Comparison of ENCODE assay signal across 13 mouse cellular contexts in the genomic region with DNA sequence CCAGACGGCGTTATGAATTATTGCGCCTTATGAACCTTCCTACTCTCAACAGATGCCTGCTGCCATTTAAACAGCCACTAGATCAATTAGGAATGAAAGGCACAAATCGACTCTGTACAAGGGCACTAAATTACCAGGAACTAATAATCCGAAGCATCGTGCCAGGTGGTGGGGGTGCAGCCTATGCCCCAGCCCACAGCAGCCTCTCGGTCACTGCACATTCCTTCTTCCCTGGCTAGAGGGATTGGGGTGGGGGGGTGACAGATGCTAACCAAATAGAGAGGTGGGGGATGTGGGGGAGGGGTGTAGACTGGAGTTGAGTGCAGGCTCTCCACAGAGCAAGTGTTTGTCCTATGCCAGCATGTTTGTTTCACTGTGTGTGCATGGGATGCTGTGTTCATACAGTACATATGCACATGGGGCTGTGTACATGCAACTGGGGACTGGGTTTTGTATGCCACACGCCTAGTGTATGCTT.
DNase-seq lines count a peak whose midpoint lies in the region; ATAC-seq and TF ChIP-seq lines count a peak whose summit lies in the region.
"Had no signal": no experiment of that assay in that cellular context is flagged by ENCODE, and none has a peak within 500 bp of the region (broad histone marks: within the 10 kb centered on the region; RNA-seq: fewer than 3 reads in every experiment).

No protein-coding gene starts in this region.

- H3K27ac ChIP-seq in hindbrain, embryonic 11.5 days (ENCODE audit: low read depth, low read length) = peak overlapping the region; percentile 1; the same call in 1 of the 2 replicates
- peak overlapping the region; percentile 64 for H3K27ac ChIP-seq in midbrain, embryonic 10.5 days (replicated peaks)
- no peak overlapping the region for H3K27ac ChIP-seq in liver, embryonic 11.5 days (ENCODE audit: low read depth, low read length)
- H3K27ac ChIP-seq: gastrocnemius, adult 2 months; heart, embryonic 15.5 days had no signal

- H3K4me3 ChIP-seq in hindbrain, embryonic 11.5 days (ENCODE audit: low read depth, low read length) = no peak overlapping the region
- H3K4me3 ChIP-seq in midbrain, embryonic 10.5 days = no peak overlapping the region
- H3K4me3 ChIP-seq in liver, embryonic 11.5 days (ENCODE audit: low read depth, low read length) = no peak overlapping the region
- H3K4me3 ChIP-seq: gastrocnemius, adult 2 months; heart, embryonic 15.5 days had no signal

- 63% methylated on average over 8 of the region's 8 CpGs for WGBS in hindbrain, embryonic 11.5 days
- 76% methylated on average over 8 of the region's 8 CpGs for WGBS in midbrain, embryonic 10.5 days
- 66% methylated on average over 8 of the region's 8 CpGs for WGBS in liver, embryonic 11.5 days

- no peaks in the 10 kb centered on the region for H3K9me3 ChIP-seq in hindbrain, embryonic 11.5 days (ENCODE audit: control insufficient read depth, low read length)
- no peaks in the 10 kb centered on the region for H3K9me3 ChIP-seq in midbrain, embryonic 10.5 days (replicated peaks)
- H3K9me3 ChIP-seq in liver, embryonic 11.5 days (ENCODE audit: control insufficient read depth, low read length) = no peaks in the 10 kb centered on the region
- H3K9me3 ChIP-seq: heart, embryonic 15.5 days had no signal

- TF ChIP-seq POLR2A in brain, embryonic 14.5 days (IDR thresholded peaks at IDR 0.05; ENCODE audit: borderline replicate concordance, extremely low read depth, insufficient read depth, insufficient read length, poor library complexity, severe bottlenecking) = no peak

- DNase-seq in brain, embryonic 14.5 days (ENCODE audit: low read depth) = peak; percentile 59
- peak; percentile 40 for DNase-seq in embryo, embryonic 11.5 days (ENCODE audit: low read depth, low spot score)
- no peak for DNase-seq in hindbrain, embryonic 11.5 days (ENCODE audit: low spot score)
- DNase-seq in midbrain, embryonic 10.5 days (ENCODE audit: low spot score) = no peak
- no peak for DNase-seq in adipocyte (ENCODE audit: low spot score)
- no peak for DNase-seq in liver, embryonic 11.5 days (ENCODE audit: low spot score)
- no peak for DNase-seq in heart, adult 8-10 months (ENCODE audit: low spot score)
- no peak for DNase-seq in kidney, postnatal 14 days
- DNase-seq: gastrocnemius, adult 2 months; kidney, adult 9 months; lung, postnatal 36 days; thymus, adult 2 months had no signal

- peak; percentile 58 for ATAC-seq in hindbrain, embryonic 11.5 days (ENCODE audit: low FRiP score)
- no peak for ATAC-seq in liver, embryonic 11.5 days (replicated peaks; ENCODE audit: low FRiP score)

- no peak overlapping the region for H3K9ac ChIP-seq in hindbrain, embryonic 11.5 days (ENCODE audit: low read depth, low read length)
- H3K9ac ChIP-seq in liver, embryonic 11.5 days (ENCODE audit: low read depth, low read length) = no peak overlapping the region
- H3K9ac ChIP-seq: heart, embryonic 15.5 days had no signal

- no peak for TF ChIP-seq CTCF in brain, embryonic 14.5 days (IDR thresholded peaks at IDR 0.05; ENCODE audit: borderline replicate concordance, extremely low read depth, insufficient read depth, insufficient read length)

- H3K4me1 ChIP-seq in hindbrain, embryonic 11.5 days (replicated peaks; ENCODE audit: control insufficient read depth, insufficient read depth, low read length) = peaks cover 8% of the 10 kb centered on the region
- H3K4me1 ChIP-seq in midbrain, embryonic 10.5 days = peaks cover 64% of the 10 kb centered on the region
- H3K4me1 ChIP-seq in liver, embryonic 11.5 days (replicated peaks; ENCODE audit: control insufficient read depth, insufficient read depth, low read length) = no peaks in the 10 kb centered on the region

- no peaks in the 10 kb centered on the region for H3K27me3 ChIP-seq in hindbrain, embryonic 11.5 days (ENCODE audit: control insufficient read depth, insufficient read depth, low read length)
- H3K27me3 ChIP-seq in midbrain, embryonic 10.5 days (ENCODE audit: low read depth, poor library complexity, severe bottlenecking) = no peaks in the 10 kb centered on the region
- H3K27me3 ChIP-seq in liver, embryonic 11.5 days (replicated peaks; ENCODE audit: control insufficient read depth, insufficient read depth, low read length) = no peaks in the 10 kb centered on the region; the same call in 1 of the 2 replicates
- H3K27me3 ChIP-seq: heart, embryonic 15.5 days had no signal

- no peaks in the 10 kb centered on the region for H3K36me3 ChIP-seq in hindbrain, embryonic 11.5 days (ENCODE audit: control insufficient read depth, insufficient read depth, low read length)
- peaks cover 16% of the 10 kb centered on the region; the same call in 1 of the 2 replicates for H3K36me3 ChIP-seq in midbrain, embryonic 10.5 days
- H3K36me3 ChIP-seq in liver, embryonic 11.5 days (ENCODE audit: control insufficient read depth, insufficient read depth, low read length) = no peaks in the 10 kb centered on the region
- H3K36me3 ChIP-seq: heart, embryonic 15.5 days had no signal

- H3K4me2 ChIP-seq in hindbrain, embryonic 11.5 days (replicated peaks; ENCODE audit: low read depth, low read length) = no peak overlapping the region
- H3K4me2 ChIP-seq in liver, embryonic 11.5 days = no peak overlapping the region
- H3K4me2 ChIP-seq: heart, embryonic 15.5 days had no signal

Comparison
In these comparisons a context has a peak if more than half of its experiments do, and no peak if none do; other contexts are left out.
1. DNase-seq: peak in brain, embryonic 14.5 days (single experiment) and embryo, embryonic 11.5 days (single experiment); none in hindbrain, embryonic 11.5 days (single experiment), midbrain, embryonic 10.5 days (single experiment), adipocyte (single experiment), liver, embryonic 11.5 days (single experiment), heart, adult 8-10 months (single experiment) and kidney, postnatal 14 days (single experiment).